Mouse (Mus musculus): ENCODE results near the gene Eml6. TPM values are rescaled to one million over a fixed set of nuclear protein-coding genes. Genes with fewer than 3 reads are reported as not detected.

Eml6 gene
- polyA plus RNA-seq, 1 experiment from 2014 or later: 0.84 TPM

DNA sequence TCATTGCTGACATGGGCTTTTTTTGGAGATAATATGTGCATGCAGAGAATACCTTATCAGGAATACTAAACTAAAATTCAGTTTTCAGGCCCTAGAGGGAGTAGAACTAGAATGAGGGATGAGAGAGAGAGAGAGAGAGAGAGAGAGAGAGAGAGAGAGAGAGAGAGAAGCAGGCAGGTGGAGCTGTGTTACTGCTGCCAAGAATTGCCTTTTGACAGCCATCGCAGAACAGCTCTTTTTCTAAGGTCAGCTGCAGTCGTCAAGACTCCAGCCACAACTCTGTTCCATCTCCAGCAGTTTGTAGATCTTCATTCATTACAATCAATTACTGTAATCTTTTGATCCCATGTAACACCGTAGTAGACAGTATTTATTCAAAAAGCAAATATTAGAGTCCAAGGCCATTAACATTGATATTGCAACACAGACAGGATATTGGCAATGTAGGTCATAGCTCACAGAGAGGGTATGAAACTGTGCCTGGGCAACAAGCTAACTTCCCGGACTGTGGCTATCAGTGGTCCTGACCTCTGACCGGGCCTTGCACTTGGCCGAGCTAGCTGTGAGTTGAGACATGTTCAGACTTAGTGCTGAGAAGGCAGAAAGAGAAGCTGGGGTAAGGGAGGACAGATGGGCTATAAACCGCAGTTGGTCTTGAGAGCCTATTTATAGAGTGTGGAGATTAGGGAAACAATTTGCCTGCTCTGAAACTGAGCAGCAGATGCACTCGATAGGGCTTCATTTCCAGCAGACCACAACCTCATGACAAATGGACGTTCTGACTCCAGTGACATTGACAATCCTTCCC, 217.5 kb downstream of the Eml6 start:
- Histone ChIP-seq H3K27me3 (ENCODE audit: control insufficient read depth, insufficient read depth, low read length) (no peaks in the 10 kb centered on the region), H3K4me3 (ENCODE audit: control insufficient read depth in 1 of 2, insufficient read depth in 1 of 2, low read depth in 1 of 2, low read length in 2 of 2) (no peak overlapping the region), H3K36me3 (ENCODE audit: control insufficient read depth, insufficient read depth, low read length) (no peaks in the 10 kb centered on the region), H3K9me3 (ENCODE audit: control insufficient read depth, low read length) (no peaks in the 10 kb centered on the region), H3K4me2 (ENCODE audit: low read length) (0 out of 2 replicates have a peak overlapping the region, but pooled peaks have one; percentile 1), H3K27ac (replicated peaks in 1 of 2; ENCODE audit: control insufficient read depth in 1 of 2, insufficient read depth in 1 of 2, low read depth in 2 of 2, low read length in 2 of 2) (peak overlapping the region; percentile 68 to 71), H3K4me1 (ENCODE audit: control insufficient read depth in 2 of 2, insufficient read depth in 2 of 2, low read length in 2 of 2) (peaks cover 9 to 27% of the 10 kb centered on the region in 2 experiments), H3K9ac (ENCODE audit: low read length) (no peak overlapping the region)
- 24% methylated on average over 9 of the region's 9 CpGs for WGBS
- peak; percentile 47; the same call in 1 of the 2 replicates for ATAC-seq (ENCODE audit: insufficient number of reproducible peaks, insufficient read depth, low FRiP score, low read depth)

DNA sequence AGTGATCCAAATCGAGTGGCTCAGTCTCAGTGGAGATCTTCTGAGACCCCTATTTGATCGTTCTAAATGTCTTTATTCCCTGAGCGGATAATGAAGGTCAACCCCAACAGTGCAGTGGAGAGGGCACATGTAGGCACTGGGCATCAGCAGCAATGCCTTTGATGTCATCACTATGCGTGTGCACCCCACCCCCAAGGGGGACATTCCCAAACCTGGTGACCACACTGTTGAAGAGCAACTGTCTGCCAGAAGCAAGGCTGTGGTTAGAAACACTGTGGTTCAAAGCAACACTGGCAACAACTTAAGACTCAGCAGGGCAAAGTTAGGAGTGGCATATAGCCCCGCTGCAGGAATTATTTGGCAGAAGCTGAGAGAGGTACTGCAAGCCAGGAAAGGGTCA, 218.5 kb downstream of the Eml6 start:
- 85% methylated on average over 5 of the region's 5 CpGs for WGBS
- no peaks in the 10 kb centered on the region for H3K27me3 ChIP-seq (ENCODE audit: control insufficient read depth, insufficient read depth, low read length)
- H3K36me3 ChIP-seq (ENCODE audit: control insufficient read depth, insufficient read depth, low read length): no peaks in the 10 kb centered on the region
- no peak for ATAC-seq (ENCODE audit: insufficient number of reproducible peaks, insufficient read depth, low FRiP score, low read depth)
- no peak overlapping the region for H3K9ac ChIP-seq (ENCODE audit: low read length)
- no peak overlapping the region for H3K4me3 ChIP-seq (ENCODE audit: control insufficient read depth in 1 of 2, insufficient read depth in 1 of 2, low read depth in 1 of 2, low read length in 2 of 2)
- no peak overlapping the region for H3K27ac ChIP-seq (replicated peaks in 1 of 2; ENCODE audit: control insufficient read depth in 1 of 2, insufficient read depth in 1 of 2, low read depth in 2 of 2, low read length in 2 of 2)
- H3K9me3 ChIP-seq (ENCODE audit: control insufficient read depth, low read length): no peaks in the 10 kb centered on the region
- H3K4me1 ChIP-seq (ENCODE audit: control insufficient read depth in 2 of 2, insufficient read depth in 2 of 2, low read length in 2 of 2): peaks cover 7 to 23% of the 10 kb centered on the region in 2 experiments
- no peak overlapping the region for H3K4me2 ChIP-seq (ENCODE audit: low read length)

DNA sequence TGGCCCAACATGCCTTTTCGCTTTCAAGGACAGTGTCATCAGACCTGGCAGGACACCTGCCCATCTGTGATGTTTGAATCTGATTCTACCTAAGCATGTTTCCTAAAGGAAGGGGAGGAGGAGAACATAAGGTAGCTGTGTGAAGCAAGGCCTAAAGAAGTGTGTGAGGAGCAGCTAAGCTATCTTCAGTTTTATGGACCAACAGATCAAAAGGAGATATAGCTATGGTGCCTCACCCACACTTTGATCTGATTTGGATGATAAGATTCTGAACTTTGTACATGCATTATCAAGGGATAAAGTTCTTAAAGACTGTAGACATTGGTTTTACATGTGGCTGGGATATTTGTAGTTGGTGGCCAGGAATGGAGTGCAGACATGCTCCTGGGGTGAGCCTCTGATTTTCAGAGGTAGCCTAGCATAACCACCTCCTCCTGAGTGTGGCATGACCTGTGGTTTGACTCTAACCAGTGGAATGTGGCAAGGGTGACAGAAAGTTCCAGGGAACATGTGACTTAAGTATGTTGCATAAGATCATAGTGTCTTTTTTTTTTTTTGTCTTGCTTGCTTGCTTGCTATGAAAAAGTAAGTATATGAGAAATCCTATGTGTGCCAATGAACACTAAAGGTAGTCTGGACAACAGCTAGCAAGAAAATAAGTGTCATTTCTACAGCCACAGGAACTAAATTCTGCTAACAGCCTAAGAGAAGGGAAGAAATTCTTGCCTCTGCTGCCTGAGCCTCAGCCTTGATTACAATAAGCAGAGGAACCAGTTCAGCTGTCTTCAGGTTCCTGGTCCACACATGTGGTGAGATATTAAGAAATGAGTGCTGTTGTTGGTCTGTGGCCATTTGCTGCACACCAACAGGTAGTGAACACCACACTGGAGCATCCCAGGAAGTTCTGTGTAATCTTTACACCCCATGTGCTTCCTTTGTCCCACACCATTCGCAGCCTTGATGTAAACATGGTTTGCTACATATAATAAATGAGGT, 224.1 kb downstream of the Eml6 start:
- no peak overlapping the region for H3K4me3 ChIP-seq (ENCODE audit: control insufficient read depth in 1 of 2, insufficient read depth in 1 of 2, low read depth in 1 of 2, low read length in 2 of 2)
- H3K9me3 ChIP-seq (ENCODE audit: control insufficient read depth, low read length): no peaks in the 10 kb centered on the region
- WGBS: 77% methylated on average over 2 of the region's 2 CpGs
- H3K4me2 ChIP-seq (ENCODE audit: low read length): no peak overlapping the region
- ATAC-seq (ENCODE audit: insufficient number of reproducible peaks, insufficient read depth, low FRiP score, low read depth): no peak
- no peaks in the 10 kb centered on the region for H3K36me3 ChIP-seq (ENCODE audit: control insufficient read depth, insufficient read depth, low read length)
- H3K4me1 ChIP-seq (ENCODE audit: control insufficient read depth in 2 of 2, insufficient read depth in 2 of 2, low read length in 2 of 2): no peaks in the 10 kb centered on the region
- H3K27ac ChIP-seq (replicated peaks in 1 of 2; ENCODE audit: control insufficient read depth in 1 of 2, insufficient read depth in 1 of 2, low read depth in 2 of 2, low read length in 2 of 2): no peak overlapping the region
- no peak overlapping the region for H3K9ac ChIP-seq (ENCODE audit: low read length)
- no peaks in the 10 kb centered on the region for H3K27me3 ChIP-seq (ENCODE audit: control insufficient read depth, insufficient read depth, low read length)

DNA sequence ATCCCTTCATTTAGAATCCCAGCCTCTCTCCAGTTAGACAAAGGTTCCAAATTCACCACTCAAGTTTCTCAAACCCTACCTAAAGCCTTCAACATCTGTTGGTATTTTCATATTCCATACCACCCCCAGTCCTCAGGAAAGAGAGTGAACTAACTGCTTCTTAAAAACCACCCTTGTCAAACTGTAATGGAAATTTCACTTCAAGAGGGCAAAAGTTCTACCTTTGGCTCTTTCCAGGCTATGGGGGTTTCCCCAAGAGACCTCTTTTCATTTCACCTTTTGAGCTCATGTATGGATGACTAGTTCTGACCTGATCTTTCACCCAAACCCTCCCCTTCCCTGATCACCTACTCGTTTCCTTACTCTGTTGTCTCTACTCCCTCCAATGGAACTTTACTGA, 226.0 kb downstream of the Eml6 start:
- H3K4me1 ChIP-seq (ENCODE audit: control insufficient read depth in 2 of 2, insufficient read depth in 2 of 2, low read length in 2 of 2): peaks cover 0 to 7% of the 10 kb centered on the region in 2 experiments; a peak in 1 of 4 replicates
- no peak for ATAC-seq (ENCODE audit: insufficient number of reproducible peaks, insufficient read depth, low FRiP score, low read depth)
- no peaks in the 10 kb centered on the region for H3K27me3 ChIP-seq (ENCODE audit: control insufficient read depth, insufficient read depth, low read length)
- 69% methylated on average over 1 of the region's 1 CpGs for WGBS
- H3K9ac ChIP-seq (ENCODE audit: low read length): no peak overlapping the region
- no peak overlapping the region for H3K4me3 ChIP-seq (ENCODE audit: control insufficient read depth in 1 of 2, insufficient read depth in 1 of 2, low read depth in 1 of 2, low read length in 2 of 2)
- no peak overlapping the region for H3K27ac ChIP-seq (replicated peaks in 1 of 2; ENCODE audit: control insufficient read depth in 1 of 2, insufficient read depth in 1 of 2, low read depth in 2 of 2, low read length in 2 of 2)
- H3K36me3 ChIP-seq (ENCODE audit: control insufficient read depth, insufficient read depth, low read length): no peaks in the 10 kb centered on the region
- no peak overlapping the region for H3K4me2 ChIP-seq (ENCODE audit: low read length)
- H3K9me3 ChIP-seq (ENCODE audit: control insufficient read depth, low read length): no peaks in the 10 kb centered on the region

DNA sequence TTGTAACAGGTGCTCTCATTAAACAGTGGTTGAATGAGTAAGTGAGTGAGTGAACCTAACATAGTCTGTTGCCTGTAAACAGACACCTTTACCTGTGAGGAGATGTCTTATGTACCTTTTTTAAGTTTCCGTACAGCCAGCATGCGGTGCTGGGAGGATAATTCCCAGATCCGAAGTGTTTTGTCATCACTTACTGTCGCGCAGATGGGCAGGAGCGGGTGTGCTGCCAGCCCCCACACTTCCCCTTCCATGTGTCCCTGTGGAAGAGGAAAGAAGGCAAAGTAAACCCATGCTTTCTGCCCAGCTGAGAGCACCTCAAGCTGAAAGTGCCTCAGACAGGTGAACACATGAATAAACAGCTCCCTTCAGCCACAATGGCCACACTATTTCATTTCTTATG, 230.7 kb downstream of the Eml6 start:
- Histone ChIP-seq H3K27ac (replicated peaks in 1 of 2; ENCODE audit: control insufficient read depth in 1 of 2, insufficient read depth in 1 of 2, low read depth in 2 of 2, low read length in 2 of 2) (peak overlapping the region in 1 of 2 experiments; percentile 29; a peak in 2 of 4 replicates), H3K27me3 (ENCODE audit: control insufficient read depth, insufficient read depth, low read length) (no peaks in the 10 kb centered on the region)
- 32% methylated on average over 6 of the region's 6 CpGs for WGBS

DNA sequence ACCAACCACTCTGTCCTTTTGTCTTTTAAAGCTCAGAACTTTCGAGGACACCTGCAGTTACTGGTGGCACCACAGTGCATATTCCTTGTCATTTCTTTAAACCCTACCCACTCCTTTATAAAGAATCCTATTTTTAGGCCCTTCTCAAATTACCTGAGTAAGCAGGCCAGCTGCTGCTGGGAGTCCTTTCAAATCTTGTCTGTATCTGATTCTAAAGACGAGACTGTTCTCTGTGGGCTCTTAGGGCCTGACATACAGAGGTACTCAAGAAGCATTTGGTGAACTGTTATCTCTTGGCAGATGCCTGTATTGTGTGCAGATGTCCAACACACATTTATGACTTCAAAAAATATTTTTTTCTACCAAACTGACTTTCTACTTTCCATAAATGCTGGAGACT, 231.4 kb downstream of the Eml6 start:
- Histone ChIP-seq H3K4me2 (ENCODE audit: low read length) (no peak overlapping the region), H3K4me1 (ENCODE audit: control insufficient read depth in 2 of 2, insufficient read depth in 2 of 2, low read length in 2 of 2) (peaks cover 3 to 18% of the 10 kb centered on the region in 2 experiments), H3K36me3 (ENCODE audit: control insufficient read depth, insufficient read depth, low read length) (no peaks in the 10 kb centered on the region), H3K4me3 (ENCODE audit: control insufficient read depth in 1 of 2, insufficient read depth in 1 of 2, low read depth in 1 of 2, low read length in 2 of 2) (no peak overlapping the region), H3K27me3 (ENCODE audit: control insufficient read depth, insufficient read depth, low read length) (no peaks in the 10 kb centered on the region), H3K9me3 (ENCODE audit: control insufficient read depth, low read length) (no peaks in the 10 kb centered on the region), H3K9ac (ENCODE audit: low read length) (no peak overlapping the region), H3K27ac (replicated peaks in 1 of 2; ENCODE audit: control insufficient read depth in 1 of 2, insufficient read depth in 1 of 2, low read depth in 2 of 2, low read length in 2 of 2) (peak overlapping the region in 1 of 2 experiments; percentile 29; a peak in 2 of 4 replicates)
- no peak for ATAC-seq (ENCODE audit: insufficient number of reproducible peaks, insufficient read depth, low FRiP score, low read depth)
- WGBS: 22% methylated on average over 2 of the region's 2 CpGs

More for the DNA sequence above, 230.7 kb downstream of the Eml6 start:
- Histone ChIP-seq H3K9ac (ENCODE audit: low read length) (no peak overlapping the region), H3K9me3 (ENCODE audit: control insufficient read depth, low read length) (no peaks in the 10 kb centered on the region), H3K4me2 (ENCODE audit: low read length) (no peak overlapping the region), H3K4me3 (ENCODE audit: control insufficient read depth in 1 of 2, insufficient read depth in 1 of 2, low read depth in 1 of 2, low read length in 2 of 2) (no peak overlapping the region), H3K36me3 (ENCODE audit: control insufficient read depth, insufficient read depth, low read length) (no peaks in the 10 kb centered on the region), H3K4me1 (ENCODE audit: control insufficient read depth in 2 of 2, insufficient read depth in 2 of 2, low read length in 2 of 2) (peaks cover 3 to 18% of the 10 kb centered on the region in 2 experiments)
- ATAC-seq (ENCODE audit: insufficient number of reproducible peaks, insufficient read depth, low FRiP score, low read depth): no peak

DNA sequence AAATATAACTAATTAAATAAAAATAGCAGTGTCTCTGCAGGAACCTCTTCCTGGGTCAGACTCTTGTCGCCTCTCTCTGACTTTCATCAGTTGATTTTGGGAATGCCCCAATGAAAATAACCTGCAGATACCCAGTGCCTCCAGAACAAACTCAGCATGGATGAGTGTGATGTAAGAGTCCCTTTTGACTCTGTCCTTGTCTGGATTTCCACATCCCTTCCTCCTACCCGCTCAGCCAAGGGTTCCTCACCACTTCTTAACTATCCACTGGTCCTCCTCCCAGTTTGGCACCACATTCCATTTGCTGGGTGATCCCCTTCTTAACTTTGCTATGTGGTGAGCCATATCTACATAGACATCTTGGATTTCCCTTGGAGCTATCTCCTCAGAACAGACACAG, 235.0 kb downstream of the Eml6 start:
- Histone ChIP-seq H3K36me3 (ENCODE audit: control insufficient read depth, insufficient read depth, low read length) (no peaks in the 10 kb centered on the region), H3K27ac (replicated peaks in 1 of 2; ENCODE audit: control insufficient read depth in 1 of 2, insufficient read depth in 1 of 2, low read depth in 2 of 2, low read length in 2 of 2) (no peak overlapping the region), H3K9ac (ENCODE audit: low read length) (no peak overlapping the region), H3K4me1 (ENCODE audit: control insufficient read depth in 2 of 2, insufficient read depth in 2 of 2, low read length in 2 of 2) (peaks cover 5 to 20% of the 10 kb centered on the region in 2 experiments), H3K4me3 (ENCODE audit: control insufficient read depth in 1 of 2, insufficient read depth in 1 of 2, low read depth in 1 of 2, low read length in 2 of 2) (no peak overlapping the region), H3K4me2 (ENCODE audit: low read length) (no peak overlapping the region), H3K27me3 (ENCODE audit: control insufficient read depth, insufficient read depth, low read length) (no peaks in the 10 kb centered on the region), H3K9me3 (ENCODE audit: control insufficient read depth, low read length) (no peaks in the 10 kb centered on the region)
- ATAC-seq (ENCODE audit: insufficient number of reproducible peaks, insufficient read depth, low FRiP score, low read depth): no peak
- WGBS: 71% methylated on average over 2 of the region's 2 CpGs

All from heart, embryonic 14.5 days (tissue).